Mouse (Mus musculus): ENCODE results near the gene Lrch4. TPM values are rescaled to one million over a fixed set of nuclear protein-coding genes. Genes with fewer than 3 reads are reported as not detected.
A peak's percentile ranks its signal among the peaks of the same experiment; 100 is the strongest.

Gene Lrch4
- 47.4 and 50.6 TPM in 2 replicates for polyA plus RNA-seq (2015; fragmentation: Nextera tagmentation; extraction: Ambion mirVana)

DNA sequence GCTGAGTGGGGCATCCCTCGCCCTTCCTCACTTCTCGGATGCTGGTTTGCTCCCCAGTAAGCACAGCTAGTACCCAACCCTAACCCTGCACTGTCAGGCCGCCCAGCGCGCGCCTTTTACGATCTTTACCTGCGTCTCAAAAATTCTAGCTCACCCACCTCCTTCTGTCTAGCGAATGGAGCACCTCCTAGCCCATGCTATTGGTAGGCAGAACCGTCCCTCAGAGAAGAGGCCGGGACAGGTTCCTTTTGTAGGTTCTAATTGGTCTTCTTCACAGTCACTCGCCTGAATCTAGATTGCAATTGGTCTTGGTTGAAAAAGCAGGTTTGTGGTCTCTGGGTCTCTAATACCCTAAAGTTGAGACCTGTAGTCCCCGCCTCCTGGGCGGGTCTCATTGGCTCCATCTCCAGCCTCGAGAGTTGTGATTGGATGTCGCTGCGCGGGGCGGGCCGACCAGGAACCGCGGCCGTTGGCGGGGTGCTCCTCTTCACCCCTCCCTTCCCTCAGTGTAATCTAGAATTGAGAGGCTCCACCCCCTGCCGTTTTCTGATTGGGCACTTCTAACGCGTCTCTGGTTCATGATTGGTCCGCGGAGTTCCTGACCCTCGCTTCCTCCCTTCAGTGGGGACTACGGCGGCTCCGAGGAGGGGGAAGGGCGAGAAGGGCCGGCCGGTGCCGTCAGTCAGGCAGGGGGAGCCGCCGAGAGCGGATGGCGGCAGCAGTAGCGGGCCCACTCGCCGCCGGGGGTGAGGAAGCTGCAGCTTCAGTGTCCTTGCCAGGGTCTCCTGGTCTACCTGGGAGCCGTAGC, at the start of gene Lrch4, which contains the start of the genes Fbxo24 and Gm20605:
Gene Lrch4 (plus strand): TSS at position 624 of the 808 bp plus-strand sequence.
Gene Fbxo24 (minus strand): TSS at position 505 of the 808 bp plus-strand sequence.
Gene Gm20605 (plus strand): TSS at position 678 of the 808 bp plus-strand sequence.
- ATAC-seq (replicated peaks; ENCODE audit: low FRiP score) = peak; percentile 96
- Histone ChIP-seq H3K27ac (peak within 1 kb of the TSS; percentile 99), H3K36me3 (peaks cover 13% of the 10 kb centered on the region), H3K9ac (peak within 1 kb of the TSS; percentile 80), H3K9me3 (replicated peaks) (no peaks in the 10 kb centered on the region), H3K27me3 (no peaks in the 10 kb centered on the region), H3K4me3 (replicated peaks) (peak within 1 kb of the TSS; percentile 82), H3K4me2 (peak within 1 kb of the TSS; percentile 79), H3K4me1 (peaks cover 60% of the 10 kb centered on the region)
- 0% methylated on average over 46 of the region's 46 CpGs for WGBS

DNA sequence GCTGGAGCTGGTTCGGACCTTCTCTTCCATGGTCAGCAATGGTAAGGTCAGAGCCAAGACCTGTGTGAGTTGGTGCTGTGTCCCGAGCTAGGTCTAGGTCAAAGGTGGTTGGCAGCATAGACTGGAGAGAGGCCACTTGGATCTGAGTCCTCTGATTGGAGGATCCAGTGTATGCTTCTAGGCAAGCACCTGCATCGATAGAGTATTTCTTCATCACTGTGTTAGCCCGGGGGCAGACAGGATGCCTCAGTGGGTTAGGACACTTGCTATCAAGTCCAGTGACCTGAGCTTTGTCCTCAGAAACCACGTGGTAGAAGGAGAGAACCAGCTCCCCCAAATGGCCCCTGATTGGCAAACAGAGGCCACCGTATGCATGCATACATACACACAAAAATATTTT, 48.7 kb upstream of the Lrch4 start:
- 78% methylated on average over 6 of the region's 6 CpGs for WGBS
- H3K27me3 ChIP-seq = peaks cover 34% of the 10 kb centered on the region
- no peak overlapping the region for H3K27ac ChIP-seq
- no peak overlapping the region for H3K4me3 ChIP-seq (replicated peaks)
- no peak overlapping the region for H3K9ac ChIP-seq
- H3K4me1 ChIP-seq = peaks cover 17% of the 10 kb centered on the region
- H3K9me3 ChIP-seq (replicated peaks) = no peaks in the 10 kb centered on the region
- no peaks in the 10 kb centered on the region for H3K36me3 ChIP-seq
- ATAC-seq (replicated peaks; ENCODE audit: low FRiP score) = no peak
- H3K4me2 ChIP-seq = no peak overlapping the region

- H3K4me1 ChIP-seq = peaks cover 17% of the 10 kb centered on the region
- H3K9ac ChIP-seq = no peak overlapping the region
- 49% methylated on average over 8 of the region's 8 CpGs for WGBS
- no peak overlapping the region for H3K4me3 ChIP-seq (replicated peaks)
- H3K4me2 ChIP-seq = no peak overlapping the region
- H3K9me3 ChIP-seq (replicated peaks) = no peaks in the 10 kb centered on the region
- ATAC-seq (replicated peaks; ENCODE audit: low FRiP score) = no peak
- peaks cover 30% of the 10 kb centered on the region for H3K27me3 ChIP-seq
- no peak overlapping the region for H3K27ac ChIP-seq
- H3K36me3 ChIP-seq = no peaks in the 10 kb centered on the region
Observed at GRCm38 (mm10) chr5:137582702-137583101, 46.2 kb upstream of the Lrch4 start.

- ATAC-seq (replicated peaks; ENCODE audit: low FRiP score) = 0 out of 2 replicates have a peak, but pooled peaks have one; percentile 32
- Histone ChIP-seq H3K9me3 (replicated peaks) (no peaks in the 10 kb centered on the region), H3K27ac (no peak overlapping the region), H3K27me3 (peaks cover 30% of the 10 kb centered on the region), H3K4me3 (replicated peaks) (peak overlapping the region; percentile 40), H3K9ac (peak overlapping the region; percentile 22; the same call in 1 of the 2 replicates), H3K4me2 (peak overlapping the region; percentile 63), H3K4me1 (peaks cover 17% of the 10 kb centered on the region), H3K36me3 (no peaks in the 10 kb centered on the region)
- WGBS = 14% methylated on average over 27 of the region's 27 CpGs
Observed at GRCm38 (mm10) chr5:137583670-137584169, 45.2 kb upstream of the Lrch4 start.

DNA sequence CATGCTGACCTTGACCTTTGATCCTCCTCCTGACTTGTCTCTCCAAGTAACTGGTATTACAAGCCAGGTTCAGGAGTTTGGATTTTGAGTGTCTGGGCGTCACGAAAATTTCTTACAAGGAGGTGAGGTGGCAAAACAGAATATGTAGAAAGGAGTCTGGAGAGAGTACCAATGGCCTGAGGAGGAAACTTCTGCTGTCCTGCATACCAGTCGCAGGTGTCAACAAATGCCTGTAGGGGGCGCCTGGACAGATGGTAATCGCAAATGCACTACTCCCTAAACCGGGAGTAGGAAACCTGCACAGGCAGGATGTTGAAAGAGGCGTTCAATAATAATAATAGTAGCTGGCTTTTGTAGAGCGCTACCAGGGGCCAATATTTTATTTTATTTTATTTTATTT, 43.9 kb upstream of the Lrch4 start:
- Histone ChIP-seq H3K27me3 (peaks cover 30% of the 10 kb centered on the region), H3K4me2 (no peak overlapping the region), H3K4me3 (replicated peaks) (no peak overlapping the region), H3K9me3 (replicated peaks) (no peaks in the 10 kb centered on the region), H3K9ac (no peak overlapping the region), H3K36me3 (no peaks in the 10 kb centered on the region), H3K27ac (no peak overlapping the region), H3K4me1 (peaks cover 17% of the 10 kb centered on the region)
- WGBS = 36% methylated on average over 8 of the region's 8 CpGs
- no peak for ATAC-seq (replicated peaks; ENCODE audit: low FRiP score)

GRCm38 (mm10) chr5:137590507-137590906, 38.4 kb upstream of the Lrch4 start:
- no peak for ATAC-seq (replicated peaks; ENCODE audit: low FRiP score)
- Histone ChIP-seq H3K27me3 (no peaks in the 10 kb centered on the region), H3K27ac (no peak overlapping the region), H3K4me3 (replicated peaks) (no peak overlapping the region), H3K4me2 (no peak overlapping the region), H3K36me3 (no peaks in the 10 kb centered on the region), H3K9me3 (replicated peaks) (no peaks in the 10 kb centered on the region), H3K9ac (no peak overlapping the region), H3K4me1 (no peaks in the 10 kb centered on the region)
- WGBS = 77% methylated on average over 5 of the region's 5 CpGs

DNA sequence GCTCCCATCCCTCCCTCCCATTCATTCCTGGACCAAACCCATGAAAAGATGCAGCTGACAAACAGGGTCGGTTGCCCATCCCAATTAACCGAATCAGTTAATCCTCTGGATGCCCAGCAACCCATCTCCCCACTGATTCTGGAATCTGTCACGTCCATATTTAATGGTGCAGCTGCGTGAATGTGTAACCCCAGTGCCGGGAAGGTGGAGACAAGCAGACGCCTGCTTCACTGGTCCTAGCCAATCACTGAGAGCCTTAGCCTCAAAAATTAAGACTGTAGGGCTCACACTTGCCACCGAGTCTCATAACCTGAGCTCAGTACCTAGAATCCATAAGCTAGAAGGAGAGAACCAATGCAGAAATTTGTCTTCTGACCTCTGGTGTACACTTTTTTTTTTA, 33.0 kb upstream of the Lrch4 start:
- Histone ChIP-seq H3K4me2 (no peak overlapping the region), H3K27me3 (no peaks in the 10 kb centered on the region), H3K4me3 (replicated peaks) (no peak overlapping the region), H3K36me3 (peaks cover 11% of the 10 kb centered on the region), H3K9me3 (replicated peaks) (no peaks in the 10 kb centered on the region), H3K9ac (no peak overlapping the region), H3K27ac (no peak overlapping the region), H3K4me1 (peaks cover 19% of the 10 kb centered on the region)
- WGBS = 84% methylated on average over 7 of the region's 7 CpGs
- ATAC-seq (replicated peaks; ENCODE audit: low FRiP score) = no peak

GRCm38 (mm10) chr5:137596601-137597261, 32.2 kb upstream of the Lrch4 start:
- no peaks in the 10 kb centered on the region for H3K27me3 ChIP-seq
- no peak overlapping the region for H3K9ac ChIP-seq
- 36% methylated on average over 26 of the region's 30 CpGs for WGBS
- peak overlapping the region; percentile 22; the same call in 1 of the 2 replicates for H3K4me3 ChIP-seq (replicated peaks)
- H3K36me3 ChIP-seq = peaks cover 11% of the 10 kb centered on the region
- H3K4me1 ChIP-seq = peaks cover 21% of the 10 kb centered on the region
- peak overlapping the region; percentile 48 for H3K4me2 ChIP-seq
- ATAC-seq (replicated peaks; ENCODE audit: low FRiP score) = no peak
- H3K27ac ChIP-seq = peak overlapping the region; percentile 39; the same call in 1 of the 2 replicates
- H3K9me3 ChIP-seq (replicated peaks) = no peaks in the 10 kb centered on the region

DNA sequence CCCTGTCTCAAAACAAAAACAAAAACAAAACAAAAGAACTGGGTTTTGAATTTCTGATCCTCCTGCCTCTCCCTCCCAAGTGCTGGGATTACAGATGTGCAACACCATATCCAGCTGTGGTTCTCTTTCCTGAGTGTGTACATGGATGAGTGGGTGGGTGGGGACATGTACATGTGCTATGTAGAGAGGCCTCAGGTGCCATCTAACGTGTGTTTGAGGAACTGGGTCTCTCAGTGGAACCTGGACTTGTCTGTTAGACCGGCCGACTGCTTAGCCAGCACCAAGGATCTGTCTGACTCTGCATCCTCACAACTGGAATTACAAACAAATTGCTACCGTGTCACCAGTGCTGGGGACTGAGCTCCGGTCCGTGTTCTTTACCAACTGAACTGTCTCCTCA, 31.3 kb upstream of the Lrch4 start:
- no peak overlapping the region for H3K4me3 ChIP-seq (replicated peaks)
- H3K27me3 ChIP-seq = no peaks in the 10 kb centered on the region
- H3K4me2 ChIP-seq = no peak overlapping the region
- H3K9ac ChIP-seq = no peak overlapping the region
- no peak overlapping the region for H3K27ac ChIP-seq
- WGBS = 93% methylated on average over 6 of the region's 6 CpGs
- no peaks in the 10 kb centered on the region for H3K9me3 ChIP-seq (replicated peaks)
- peaks cover 11% of the 10 kb centered on the region for H3K36me3 ChIP-seq
- peaks cover 27% of the 10 kb centered on the region for H3K4me1 ChIP-seq
- no peak for ATAC-seq (replicated peaks; ENCODE audit: low FRiP score)

DNA sequence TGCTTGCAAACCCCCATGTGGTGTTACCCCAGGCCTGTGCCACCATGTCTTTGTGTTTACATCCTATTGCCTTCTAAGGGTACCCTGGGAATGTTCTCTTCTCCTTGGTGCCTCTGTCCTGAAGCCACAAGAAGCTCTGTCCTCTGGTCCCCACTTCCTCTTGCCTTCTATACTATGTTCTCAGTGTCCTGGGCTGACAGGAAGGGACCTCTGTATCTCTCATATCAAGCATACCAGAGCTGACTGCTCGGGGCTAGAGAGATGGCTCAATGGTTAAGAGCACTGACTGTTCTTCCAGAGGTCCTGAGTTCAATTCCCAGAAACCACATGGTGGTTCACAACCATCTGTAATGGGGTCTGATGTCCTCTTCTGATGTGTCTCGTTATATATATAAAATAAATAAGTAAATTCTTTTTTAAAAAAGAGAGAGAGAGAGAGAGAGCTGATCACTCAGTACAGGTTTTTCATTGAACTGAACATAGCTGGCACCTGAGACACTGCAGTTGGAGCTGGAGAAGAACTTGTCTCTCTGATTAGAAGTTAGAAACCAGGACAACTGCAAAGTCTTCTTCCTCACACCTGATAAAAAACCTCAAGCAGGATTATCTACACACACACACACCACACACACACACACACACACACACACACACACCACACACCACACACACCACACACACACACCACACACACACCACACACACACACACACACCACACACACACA, 30.7 kb upstream of the Lrch4 start:
- Histone ChIP-seq H3K4me1 (peaks cover 33% of the 10 kb centered on the region), H3K9me3 (replicated peaks) (no peaks in the 10 kb centered on the region), H3K4me2 (no peak overlapping the region), H3K27me3 (no peaks in the 10 kb centered on the region), H3K4me3 (replicated peaks) (no peak overlapping the region), H3K36me3 (peaks cover 11% of the 10 kb centered on the region), H3K27ac (no peak overlapping the region), H3K9ac (no peak overlapping the region)
- 81% methylated on average over 2 of the region's 2 CpGs for WGBS
- ATAC-seq (replicated peaks; ENCODE audit: low FRiP score) = no peak

- Histone ChIP-seq H3K9me3 (replicated peaks) (no peaks in the 10 kb centered on the region), H3K4me1 (peaks cover 38% of the 10 kb centered on the region), H3K4me3 (replicated peaks) (peak overlapping the region; percentile 78), H3K4me2 (peak overlapping the region; percentile 94), H3K36me3 (peaks cover 11% of the 10 kb centered on the region), H3K27ac (peak overlapping the region; percentile 94), H3K9ac (peak overlapping the region; percentile 86), H3K27me3 (no peaks in the 10 kb centered on the region)
- no peak for ATAC-seq (replicated peaks; ENCODE audit: low FRiP score)
- 33% methylated on average over 9 of the region's 9 CpGs for WGBS
Observed at GRCm38 (mm10) chr5:137599600-137599999, 29.3 kb upstream of the Lrch4 start.

Data from kidney, embryonic 15.5 days (tissue).